Mouse (Mus musculus) bone marrow, adult 2 months (tissue): ENCODE results near the gene Gzme.

Experiments used
- CTCF ChIP-seq: fragments of 200-500 bp; IDR thresholded peaks from 2 replicates; pipeline ENCODE4 v1.5.1; 2011; ENCODE audit warnings: low read length, control low read depth; ENCODE audit not compliant: control insufficient read depth, insufficient read depth
- POLR2A ChIP-seq: fragments of 200-500 bp; IDR thresholded peaks from 2 replicates; pipeline ENCODE4 v1.6.1; 2011; ENCODE audit warnings: low read depth, mild to moderate bottlenecking, control low read depth, low read length, borderline replicate concordance; ENCODE audit not compliant: control insufficient read depth

DNA sequence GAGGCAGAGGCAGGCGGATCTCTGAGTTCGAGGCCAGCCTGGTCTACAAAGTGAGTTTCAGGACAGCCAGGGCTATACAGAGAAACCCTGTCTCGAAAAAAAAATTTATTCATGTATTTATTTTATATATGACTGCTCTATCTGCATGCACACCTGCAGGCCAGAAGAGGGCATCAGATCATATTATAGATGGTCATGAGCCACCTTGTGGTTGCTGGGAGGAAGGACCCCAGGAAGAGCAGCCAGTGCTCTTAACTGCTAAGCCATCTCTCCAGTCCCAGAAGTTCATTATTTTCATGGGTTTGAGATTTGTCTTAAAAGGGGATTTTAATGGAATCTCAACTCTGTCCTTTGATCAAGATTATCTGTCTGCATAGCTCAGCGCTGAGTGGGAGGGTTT, 21.5 kb downstream of the Gzme start:
- no peak for TF ChIP-seq POLR2A
- TF ChIP-seq CTCF: peak; percentile 56
